Mouse (Mus musculus) left cerebral cortex, adult 2 months (tissue): Measurements from ENCODE around the gene Mov10l1. TPM values are rescaled to one million over a fixed set of nuclear protein-coding genes. Genes with fewer than 3 reads are reported as not detected.

Source experiments
- DNase-seq, 2 experiments: peaks; one replicate each; pipeline ENCODE4 v3.0.0; 2021 to 2022; ENCODE audit warnings: low spot score in 2 of 2, mixed read lengths in 1 of 2; ENCODE audit errors: extremely low spot score in 1 of 2
- H3K27ac ChIP-seq: fragments of 200-600 bp; 2 replicates; pipeline ENCODE4 v1.8.1; 2022
- H3K4me3 ChIP-seq: fragments of 200-600 bp; 2 replicates; pipeline ENCODE4 v1.8.1; 2022
- CTCF ChIP-seq: fragments of 200-600 bp; IDR thresholded peaks from 2 replicates; pipeline ENCODE4 v1.8.1; 2022; ENCODE audit warnings: antibody characterized with exemption, mild to moderate bottlenecking, moderate library complexity
- intact Hi-C: fragments of 180-260 bp; cut with DNase I; formaldehyde crosslinking; loops from one replicate; pipeline ENCODE4 v1.15.1; 2025
- total RNA-seq, 2 experiments: library from RNA; stranded (reverse); gene quantifications; 2 replicates each; pipeline ENCODE4 v1.2.3; 2021

Gene Mov10l1
- total RNA-seq, 2 experiments from 2014 or later: not detected

GRCm38 (mm10) chr15:89104425-89104824 is 121.7 kb downstream of the Mov10l1 start:
- Histone ChIP-seq H3K4me3 (no peak overlapping the region), H3K27ac (peak overlapping the region; percentile 71)
- intact Hi-C loops: no loop called here
- DNase-seq: peak in 1 of 2 experiments; percentile 59
- TF ChIP-seq CTCF: no peak

Other genes starting within 250 kb of the Mov10l1 start
- gene Brd1, start 248.7 kb upstream of the Mov10l1 start, total RNA-seq: 10 to 100 TPM; 54.5 to 57.8 TPM
- gene Zbed4, start 231.2 kb upstream of the Mov10l1 start, total RNA-seq: 10 to 100 TPM; 10.9 to 12.6 TPM
- gene Alg12, start 163.6 kb upstream of the Mov10l1 start, total RNA-seq: 10 to 100 TPM; 13.3 to 14.4 TPM
- gene Creld2, start 163.3 kb upstream of the Mov10l1 start, total RNA-seq: 10 to 100 TPM; 22.1 to 26.3 TPM
- gene Pim3, start 120.7 kb upstream of the Mov10l1 start, total RNA-seq: 10 to 100 TPM; 46.8 to 50.0 TPM
- gene Ttll8, start 28.5 kb upstream of the Mov10l1 start, total RNA-seq: 1 to 10 TPM; 1.2 to 2.4 TPM
- gene Mlc1, start 3.9 kb upstream of the Mov10l1 start, total RNA-seq: 100 to 1,000 TPM; 107 TPM
- 100 to 1,000 TPM in 1 of 2 experiments, 10 to 100 TPM in 1; 99.1 to 121 TPM for gene Panx2, start 76.8 kb downstream of the Mov10l1 start, total RNA-seq
- gene Trabd, start 92.2 kb downstream of the Mov10l1 start, total RNA-seq: 10 to 100 TPM; 17.5 to 20.5 TPM
- gene Selenoo, start 106.2 kb downstream of the Mov10l1 start, total RNA-seq: 10 to 100 TPM; 21.1 to 21.3 TPM
- gene Tubgcp6, start 140.2 kb downstream of the Mov10l1 start, total RNA-seq: 10 to 100 TPM; 34.7 to 35.3 TPM
- 10 to 100 TPM; 16.8 to 17.3 TPM for gene Hdac10, start 145.8 kb downstream of the Mov10l1 start, total RNA-seq
- 1 to 10 TPM; 8.3 to 9.3 TPM for gene Mapk12, start 157.8 kb downstream of the Mov10l1 start, total RNA-seq
- gene Mapk11, start 166.7 kb downstream of the Mov10l1 start, total RNA-seq: 10 to 100 TPM; 61.8 to 63.5 TPM
- 10 to 100 TPM; 49.4 to 53.3 TPM for gene Plxnb2, start 197.9 kb downstream of the Mov10l1 start, total RNA-seq
- 10 to 100 TPM; 52.2 to 53.9 TPM for gene Dennd6b, start 213.6 kb downstream of the Mov10l1 start, total RNA-seq
- 100 to 1,000 TPM; 161 to 171 TPM for gene Ppp6r2, start 228.6 kb downstream of the Mov10l1 start, total RNA-seq